Mouse (Mus musculus) thymus, adult 2 months (tissue): ENCODE data around the gene F11r.

ENCODE experiments used
- CTCF ChIP-seq: fragments of 200-500 bp; IDR thresholded peaks from 2 replicates; pipeline ENCODE4 v1.5.1; 2012; ENCODE audit warnings: mild to moderate bottlenecking, control low read depth, low read length, moderate library complexity, borderline replicate concordance; ENCODE audit not compliant: control insufficient read depth, poor library complexity, insufficient read depth; ENCODE audit errors: extremely low read depth
- POLR2A ChIP-seq: fragments of 200-500 bp; IDR thresholded peaks from 2 replicates; pipeline ENCODE4 v1.6.1; 2012; ENCODE audit warnings: mild to moderate bottlenecking, low read length, control low read depth, moderate library complexity; ENCODE audit not compliant: control insufficient read depth, poor library complexity, insufficient read depth; ENCODE audit errors: extremely low read depth

DNA sequence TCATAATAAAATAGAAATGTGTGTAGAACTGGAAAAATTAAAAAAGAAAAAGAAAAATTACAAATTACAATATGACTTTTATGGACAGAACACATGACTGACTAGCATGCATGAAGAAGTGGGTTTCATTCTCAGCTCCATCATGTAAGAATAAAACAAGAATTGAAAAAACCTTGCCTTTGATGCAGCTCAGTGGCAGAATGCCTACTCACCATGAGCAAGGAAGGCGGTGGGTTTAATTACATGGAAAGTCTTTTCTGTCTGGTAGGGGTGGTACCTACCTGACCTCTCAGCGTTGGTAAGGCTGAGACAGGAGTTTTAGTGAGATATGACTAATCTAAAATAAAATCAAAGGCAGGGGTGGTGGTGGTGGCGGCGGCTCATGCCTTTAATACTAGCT is 67.3 kb downstream of the F11r start:
- no peak for TF ChIP-seq CTCF
- TF ChIP-seq POLR2A, result no peak
